In genomic region chr12:111150236-111150596, GRCm38 (mm10) we compare ENCODE assay signal across 10 mouse cellular contexts. TPM values are rescaled to one million over a fixed set of nuclear protein-coding genes. Genes with fewer than 3 reads are reported as not detected.
DNase-seq lines count a peak whose midpoint lies in the region; ATAC-seq and TF ChIP-seq lines count a peak whose summit lies in the region.
"Had no signal": no experiment of that assay in that cellular context is flagged by ENCODE, and none has a peak within 500 bp of the region (broad histone marks: within the 10 kb centered on the region; RNA-seq: fewer than 3 reads in every experiment).

No protein-coding gene starts in this region.

- no peaks in the 10 kb centered on the region for H3K36me3 ChIP-seq in heart, embryonic 13.5 days
- H3K36me3 ChIP-seq in embryonic facial prominence, embryonic 14.5 days (ENCODE audit: control insufficient read depth, insufficient read depth, low read length), result no peaks in the 10 kb centered on the region
- no peaks in the 10 kb centered on the region for H3K36me3 ChIP-seq in liver, embryonic 12.5 days
- H3K36me3 ChIP-seq in thymus, adult 2 months (ENCODE audit: control insufficient read depth, insufficient read depth, low read length), result no peaks in the 10 kb centered on the region
- H3K36me3 ChIP-seq in hindbrain, embryonic 10.5 days, result no peaks in the 10 kb centered on the region
- no peaks in the 10 kb centered on the region for H3K36me3 ChIP-seq in hindbrain, embryonic 14.5 days (replicated peaks; ENCODE audit: control insufficient read depth, insufficient read depth)
- H3K36me3 ChIP-seq: limb, embryonic 13.5 days had no signal

- H3K9ac ChIP-seq in heart, embryonic 13.5 days, result no peak overlapping the region
- H3K9ac ChIP-seq in embryonic facial prominence, embryonic 14.5 days (ENCODE audit: low read depth, low read length), result no peak overlapping the region
- no peak overlapping the region for H3K9ac ChIP-seq in liver, embryonic 12.5 days
- no peak overlapping the region for H3K9ac ChIP-seq in hindbrain, embryonic 14.5 days
- H3K9ac ChIP-seq: limb, embryonic 13.5 days had no signal

- ATAC-seq in heart, embryonic 13.5 days (ENCODE audit: extremely low read depth, insufficient number of reproducible peaks, low FRiP score, low TSS enrichment), result no peak
- no peak for ATAC-seq in embryonic facial prominence, embryonic 14.5 days (ENCODE audit: low read depth)
- no peak for ATAC-seq in liver, embryonic 12.5 days
- ATAC-seq in hindbrain, embryonic 14.5 days (ENCODE audit: low FRiP score), result no peak

- intact Hi-C loops in heart, postnatal 14 days (cut with DNase I), result no loop called here

- no peaks in the 10 kb centered on the region for H3K27me3 ChIP-seq in heart, embryonic 13.5 days (replicated peaks)
- H3K27me3 ChIP-seq in embryonic facial prominence, embryonic 14.5 days (replicated peaks; ENCODE audit: control insufficient read depth, insufficient read depth, low read length), result no peaks in the 10 kb centered on the region
- peaks cover 10% of the 10 kb centered on the region; the same call in 1 of the 2 replicates for H3K27me3 ChIP-seq in liver, embryonic 12.5 days (replicated peaks)
- no peaks in the 10 kb centered on the region for H3K27me3 ChIP-seq in thymus, adult 2 months (ENCODE audit: control insufficient read depth, insufficient read depth, low read length)
- no peaks in the 10 kb centered on the region; the same call in 1 of the 2 replicates for H3K27me3 ChIP-seq in hindbrain, embryonic 10.5 days (ENCODE audit: insufficient read depth, poor library complexity, severe bottlenecking)
- H3K27me3 ChIP-seq in hindbrain, embryonic 14.5 days (ENCODE audit: control insufficient read depth, insufficient read depth, low read length), result no peaks in the 10 kb centered on the region

- no peak for TF ChIP-seq POLR2A in thymus, adult 2 months (IDR thresholded peaks at IDR 0.05; ENCODE audit: control insufficient read depth, extremely low read depth, insufficient read depth, low read length, poor library complexity)

- no peak for TF ChIP-seq CTCF in thymus, adult 2 months (IDR thresholded peaks at IDR 0.05; ENCODE audit: borderline replicate concordance, control insufficient read depth, extremely low read depth, insufficient read depth, low read length, poor library complexity)

- DNase-seq in heart, postnatal 14 days, result no peak
- DNase-seq in embryonic facial prominence, embryonic 14.5 days (ENCODE audit: low spot score), result peak; percentile 31
- DNase-seq in thymus, adult 2 months, result peak; percentile 71
- no peak for DNase-seq in layer of hippocampus, adult 8-10 months (ENCODE audit: low spot score in 2 of 2)
- DNase-seq in hindbrain, embryonic 10.5 days (ENCODE audit: low spot score), result no peak
- DNase-seq in hindbrain, embryonic 14.5 days (ENCODE audit: low spot score), result no peak

- H3K4me2 ChIP-seq in heart, embryonic 13.5 days, result 0 out of 2 replicates have a peak overlapping the region, but pooled peaks have one; percentile 11
- no peak overlapping the region; the same call in 1 of the 2 replicates for H3K4me2 ChIP-seq in embryonic facial prominence, embryonic 14.5 days (ENCODE audit: low read depth, low read length)
- peak overlapping the region; percentile 41 for H3K4me2 ChIP-seq in liver, embryonic 12.5 days
- no peak overlapping the region for H3K4me2 ChIP-seq in hindbrain, embryonic 14.5 days (replicated peaks)
- H3K4me2 ChIP-seq: limb, embryonic 13.5 days had no signal

- WGBS in heart, embryonic 13.5 days, result 8% methylated on average over 6 of the region's 6 CpGs
- 7% methylated on average over 6 of the region's 6 CpGs for WGBS in embryonic facial prominence, embryonic 14.5 days
- 7% methylated on average over 6 of the region's 6 CpGs for WGBS in liver, embryonic 12.5 days (ENCODE audit: insufficient replicate concordance)
- WGBS in thymus, adult 2 months, result 8% methylated on average over 6 of the region's 6 CpGs
- WGBS in hindbrain, embryonic 10.5 days, result 12% methylated on average over 6 of the region's 6 CpGs
- WGBS in hindbrain, embryonic 14.5 days, result 14% methylated on average over 6 of the region's 6 CpGs

- no peaks in the 10 kb centered on the region for H3K9me3 ChIP-seq in heart, embryonic 13.5 days
- no peaks in the 10 kb centered on the region for H3K9me3 ChIP-seq in embryonic facial prominence, embryonic 14.5 days (ENCODE audit: control insufficient read depth, low read length)
- H3K9me3 ChIP-seq in liver, embryonic 12.5 days (replicated peaks), result no peaks in the 10 kb centered on the region
- H3K9me3 ChIP-seq in hindbrain, embryonic 10.5 days, result no peaks in the 10 kb centered on the region
- H3K9me3 ChIP-seq in hindbrain, embryonic 14.5 days (ENCODE audit: control insufficient read depth, low read length), result no peaks in the 10 kb centered on the region
- H3K9me3 ChIP-seq: limb, embryonic 13.5 days had no signal

- peaks cover 21% of the 10 kb centered on the region for H3K4me1 ChIP-seq in heart, embryonic 13.5 days
- H3K4me1 ChIP-seq in embryonic facial prominence, embryonic 14.5 days (ENCODE audit: control insufficient read depth, insufficient read depth, low read length), result 0 out of 2 replicates have a peak, but pooled peaks cover 4% of the 10 kb centered on the region
- peaks cover 54% of the 10 kb centered on the region for H3K4me1 ChIP-seq in liver, embryonic 12.5 days
- H3K4me1 ChIP-seq in thymus, adult 2 months (replicated peaks; ENCODE audit: control insufficient read depth, insufficient read depth, low read length), result peaks cover 12% of the 10 kb centered on the region; the same call in 1 of the 2 replicates
- H3K4me1 ChIP-seq in hindbrain, embryonic 10.5 days (replicated peaks), result peaks cover 38% of the 10 kb centered on the region
- peaks cover 5% of the 10 kb centered on the region; the same call in 1 of the 2 replicates for H3K4me1 ChIP-seq in hindbrain, embryonic 14.5 days (replicated peaks; ENCODE audit: control insufficient read depth, insufficient read depth, low read length)

- H3K4me3 ChIP-seq in heart, embryonic 13.5 days, result no peak overlapping the region
- no peak overlapping the region for H3K4me3 ChIP-seq in embryonic facial prominence, embryonic 14.5 days (ENCODE audit: low read depth, low read length)
- no peak overlapping the region for H3K4me3 ChIP-seq in liver, embryonic 12.5 days
- no peak overlapping the region for H3K4me3 ChIP-seq in thymus, adult 2 months (ENCODE audit: control insufficient read depth, insufficient read depth, low read length)
- no peak overlapping the region for H3K4me3 ChIP-seq in hindbrain, embryonic 10.5 days
- no peak overlapping the region for H3K4me3 ChIP-seq in hindbrain, embryonic 14.5 days (replicated peaks; ENCODE audit: low read length)
- H3K4me3 ChIP-seq: limb, embryonic 13.5 days had no signal

- H3K27ac ChIP-seq in heart, embryonic 13.5 days (replicated peaks), result no peak overlapping the region
- H3K27ac ChIP-seq in embryonic facial prominence, embryonic 14.5 days (replicated peaks; ENCODE audit: low read depth, low read length), result no peak overlapping the region
- no peak overlapping the region for H3K27ac ChIP-seq in liver, embryonic 12.5 days
- no peak overlapping the region for H3K27ac ChIP-seq in thymus, adult 2 months (ENCODE audit: control insufficient read depth, insufficient read depth, low read length)
- H3K27ac ChIP-seq in hindbrain, embryonic 10.5 days, result no peak overlapping the region
- no peak overlapping the region for H3K27ac ChIP-seq in hindbrain, embryonic 14.5 days
- H3K27ac ChIP-seq: limb, embryonic 13.5 days had no signal

RNA-seq across cellular contexts. Expression of gene Traf3, which starts 16.0 kb away (rescaled TPM):
- 6.0 TPM in 2 replicates for polyA plus RNA-seq in heart, embryonic 13.5 days (2015; fragmentation: Nextera tagmentation; extraction: Ambion mirVana)
- total RNA-seq in heart, postnatal 14 days (2021), result 10 to 100 TPM; 12.4 to 15.5 TPM
- 12.5 and 13.4 TPM in 2 replicates for polyA plus RNA-seq in embryonic facial prominence, embryonic 14.5 days (2014; fragmentation: Nextera tagmentation; extraction: Ambion mirVana)
- 5.6 and 6.2 TPM in 2 replicates for polyA plus RNA-seq in liver, embryonic 12.5 days (2016; fragmentation: Nextera tagmentation; extraction: Ambion mirVana)
- polyA plus RNA-seq in thymus, adult 2 months (2012; rRNA removed), result 40.2 and 45.9 TPM in 2 replicates
- 10 to 100 TPM; 48.0 to 54.3 (median 53.3) TPM for total RNA-seq in layer of hippocampus, adult 8-10 months (2022)
- polyA plus RNA-seq in hindbrain, embryonic 10.5 days (2016; fragmentation: Nextera tagmentation; extraction: Ambion mirVana), result 11.0 and 13.9 TPM in 2 replicates
- polyA plus RNA-seq in hindbrain, embryonic 14.5 days (2014; fragmentation: Nextera tagmentation; extraction: Ambion mirVana), result 20.9 and 22.5 TPM in 2 replicates

RNA-seq across cellular contexts. Expression of gene 4930595D18Rik, which starts 34.1 kb away (rescaled TPM):
- polyA plus RNA-seq in heart, embryonic 13.5 days (2015; fragmentation: Nextera tagmentation; extraction: Ambion mirVana), result not detected in 2 replicates
- not detected for total RNA-seq in heart, postnatal 14 days (2021)
- not detected in 2 replicates for polyA plus RNA-seq in embryonic facial prominence, embryonic 14.5 days (2014; fragmentation: Nextera tagmentation; extraction: Ambion mirVana)
- not detected in 2 replicates for polyA plus RNA-seq in liver, embryonic 12.5 days (2016; fragmentation: Nextera tagmentation; extraction: Ambion mirVana)
- not detected in 2 replicates for polyA plus RNA-seq in thymus, adult 2 months (2012; rRNA removed)
- not detected for total RNA-seq in layer of hippocampus, adult 8-10 months (2022)
- not detected in 2 replicates for polyA plus RNA-seq in hindbrain, embryonic 10.5 days (2016; fragmentation: Nextera tagmentation; extraction: Ambion mirVana)
- polyA plus RNA-seq in hindbrain, embryonic 14.5 days (2014; fragmentation: Nextera tagmentation; extraction: Ambion mirVana), result not detected in 2 replicates
- total RNA-seq: hematopoietic stem cell, adult 5-6 weeks had no signal
- polyA plus RNA-seq: limb, embryonic 13.5 days had no signal

Comparison
In these comparisons a context has a peak if more than half of its experiments do, and no peak if none do; other contexts are left out.
1. H3K4me2 ChIP-seq: peak in heart, embryonic 13.5 days (single experiment) and liver, embryonic 12.5 days (single experiment); none in embryonic facial prominence, embryonic 14.5 days (single experiment) and hindbrain, embryonic 14.5 days (single experiment).
2. DNase-seq: peak in embryonic facial prominence, embryonic 14.5 days (single experiment) and thymus, adult 2 months (single experiment); none in heart, postnatal 14 days (0 of 2), layer of hippocampus, adult 8-10 months (0 of 2), hindbrain, embryonic 10.5 days (single experiment) and hindbrain, embryonic 14.5 days (single experiment).